Mouse (Mus musculus): ENCODE measurements at regions not wholly inside any gene's neighbourhood (a gene's known extent, or its start where the extent isn't known, plus 50 kb on each side); places are given as distances from the start of the nearest gene placed in this dataset.
"Not testable (repeated sequence)": the region's sequence is repeated elsewhere in the genome, so short reads cannot be mapped to it uniquely, and the experiment has no call there.

DNA sequence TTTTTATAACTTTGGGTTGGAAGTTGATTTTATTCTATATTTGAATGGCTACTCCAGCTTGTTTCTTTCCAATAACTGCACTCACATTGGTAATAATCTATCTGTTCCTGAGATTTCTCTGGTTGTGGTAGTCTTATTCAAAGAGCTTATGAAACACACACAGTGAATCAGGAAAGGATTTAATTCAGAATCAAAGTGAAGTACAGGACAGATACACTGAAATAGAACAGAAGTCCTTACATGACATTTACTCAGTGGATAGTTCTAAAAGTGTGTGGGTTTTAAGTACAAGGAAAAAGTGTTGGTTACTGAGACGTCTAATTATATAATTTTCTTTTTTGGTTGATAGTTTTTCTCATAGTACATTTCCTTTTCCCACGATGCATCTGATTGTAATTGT is 859.7 kb downstream of the Rpia start:
- Histone ChIP-seq H3K36me3 (ENCODE audit: control insufficient read depth, insufficient read depth, low read length) (no peaks in the 10 kb centered on the region), H3K4me1 (ENCODE audit: control insufficient read depth, insufficient read depth, low read length) (no peaks in the 10 kb centered on the region), H3K9ac (ENCODE audit: low read length) (no peak overlapping the region), H3K27me3 (ENCODE audit: control insufficient read depth, insufficient read depth, low read length) (no peaks in the 10 kb centered on the region), H3K9me3 (replicated peaks; ENCODE audit: control insufficient read depth, low read length) (no peaks in the 10 kb centered on the region), H3K4me2 (ENCODE audit: low read depth, low read length) (no peak overlapping the region), H3K27ac (ENCODE audit: low read length) (no peak overlapping the region), H3K4me3 (replicated peaks; ENCODE audit: low read length) (no peak overlapping the region)
- 85% methylated on average over 2 of the region's 2 CpGs for WGBS
- no peak for ATAC-seq (ENCODE audit: insufficient read depth, low FRiP score)

GRCm38 (mm10) chr6:69914781-69915180 is 877.3 kb downstream of the Rpia start:
- WGBS = 68% methylated on average over 4 of the region's 4 CpGs
- H3K4me2 ChIP-seq (ENCODE audit: low read depth, low read length) = no peak overlapping the region
- no peaks in the 10 kb centered on the region for H3K9me3 ChIP-seq (replicated peaks; ENCODE audit: control insufficient read depth, low read length)
- ATAC-seq (ENCODE audit: insufficient read depth, low FRiP score) = no peak
- no peaks in the 10 kb centered on the region for H3K36me3 ChIP-seq (ENCODE audit: control insufficient read depth, insufficient read depth, low read length)
- no peak overlapping the region for H3K4me3 ChIP-seq (replicated peaks; ENCODE audit: low read length)
- H3K27ac ChIP-seq (ENCODE audit: low read length) = no peak overlapping the region
- no peaks in the 10 kb centered on the region for H3K4me1 ChIP-seq (ENCODE audit: control insufficient read depth, insufficient read depth, low read length)
- no peaks in the 10 kb centered on the region for H3K27me3 ChIP-seq (ENCODE audit: control insufficient read depth, insufficient read depth, low read length)
- no peak overlapping the region for H3K9ac ChIP-seq (ENCODE audit: low read length)

DNA sequence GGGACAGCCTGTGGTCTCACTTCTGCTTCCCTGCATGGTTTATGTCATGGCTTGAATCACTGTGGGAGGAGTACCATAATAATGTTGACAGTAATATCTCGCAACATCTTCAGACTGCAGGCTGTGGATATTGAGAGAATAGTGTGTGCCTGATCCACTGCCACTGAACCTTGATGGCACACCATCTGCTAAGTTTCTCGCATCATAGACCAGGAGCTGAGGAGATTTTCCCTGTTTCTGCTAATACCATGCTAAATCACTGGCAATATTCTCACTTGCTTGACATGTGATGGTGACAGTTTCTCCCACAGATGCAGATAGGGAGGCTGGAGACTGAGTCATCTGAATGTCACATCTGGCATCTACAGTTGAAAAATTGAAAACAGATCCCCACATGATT is 912.7 kb downstream of the Rpia start:
- Histone ChIP-seq H3K9me3 (replicated peaks; ENCODE audit: control insufficient read depth, low read length) (no peaks in the 10 kb centered on the region), H3K27me3 (ENCODE audit: control insufficient read depth, insufficient read depth, low read length) (no peaks in the 10 kb centered on the region), H3K4me3 (replicated peaks; ENCODE audit: low read length) (no peak overlapping the region), H3K4me2 (ENCODE audit: low read depth, low read length) (no peak overlapping the region), H3K9ac (ENCODE audit: low read length) (no peak overlapping the region), H3K36me3 (ENCODE audit: control insufficient read depth, insufficient read depth, low read length) (no peaks in the 10 kb centered on the region), H3K27ac (ENCODE audit: low read length) (no peak overlapping the region), H3K4me1 (ENCODE audit: control insufficient read depth, insufficient read depth, low read length) (no peaks in the 10 kb centered on the region)
- 80% methylated on average over 2 of the region's 2 CpGs for WGBS
- no peak for ATAC-seq (ENCODE audit: insufficient read depth, low FRiP score)

- H3K9me3 ChIP-seq (replicated peaks; ENCODE audit: control insufficient read depth, low read length); H3K36me3 ChIP-seq (ENCODE audit: control insufficient read depth, insufficient read depth, low read length); H3K4me2 ChIP-seq (ENCODE audit: low read depth, low read length); H3K4me3 ChIP-seq (replicated peaks; ENCODE audit: low read length); H3K27me3 ChIP-seq (ENCODE audit: control insufficient read depth, insufficient read depth, low read length); H3K9ac ChIP-seq (ENCODE audit: low read length); ATAC-seq (ENCODE audit: insufficient read depth, low FRiP score); H3K4me1 ChIP-seq (ENCODE audit: control insufficient read depth, insufficient read depth, low read length); H3K27ac ChIP-seq (ENCODE audit: low read length): not testable (repeated sequence)
- WGBS = 70% methylated on average over 2 of the region's 2 CpGs
Observed at GRCm38 (mm10) chr6:69858631-69859030, 933.4 kb downstream of the Rpia start.

DNA sequence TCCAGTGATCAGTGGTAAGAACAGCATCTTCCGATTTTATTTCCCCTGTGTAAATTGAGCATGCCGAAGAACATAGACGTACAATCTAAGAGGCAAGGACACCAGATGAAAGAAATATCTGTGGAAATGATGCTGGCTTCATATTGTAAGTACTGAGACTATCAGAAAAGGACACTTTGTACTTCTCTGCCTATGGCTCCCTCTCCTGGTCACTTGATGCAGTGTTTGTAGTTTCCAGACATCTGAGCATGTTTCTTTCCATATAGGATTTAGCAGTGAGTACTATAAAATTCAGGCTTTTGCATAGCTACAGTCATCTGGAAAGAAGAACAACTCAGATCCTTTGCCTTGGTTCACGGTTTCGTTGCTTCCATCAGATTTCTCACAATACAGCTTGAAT is 963.4 kb downstream of the Rpia start:
- not testable (repeated sequence) for H3K9me3 ChIP-seq (replicated peaks; ENCODE audit: control insufficient read depth, low read length); H3K27ac ChIP-seq (ENCODE audit: low read length); H3K27me3 ChIP-seq (ENCODE audit: control insufficient read depth, insufficient read depth, low read length); H3K36me3 ChIP-seq (ENCODE audit: control insufficient read depth, insufficient read depth, low read length); H3K9ac ChIP-seq (ENCODE audit: low read length); ATAC-seq (ENCODE audit: insufficient read depth, low FRiP score); H3K4me3 ChIP-seq (replicated peaks; ENCODE audit: low read length); H3K4me2 ChIP-seq (ENCODE audit: low read depth, low read length); H3K4me1 ChIP-seq (ENCODE audit: control insufficient read depth, insufficient read depth, low read length)
- WGBS = 71% methylated on average over 5 of the region's 5 CpGs

- not testable (repeated sequence) for H3K4me1 ChIP-seq (ENCODE audit: control insufficient read depth, insufficient read depth, low read length); H3K9ac ChIP-seq (ENCODE audit: low read length); H3K9me3 ChIP-seq (replicated peaks; ENCODE audit: control insufficient read depth, low read length); H3K4me2 ChIP-seq (ENCODE audit: low read depth, low read length); H3K4me3 ChIP-seq (replicated peaks; ENCODE audit: low read length); H3K36me3 ChIP-seq (ENCODE audit: control insufficient read depth, insufficient read depth, low read length); ATAC-seq (ENCODE audit: insufficient read depth, low FRiP score); H3K27ac ChIP-seq (ENCODE audit: low read length); H3K27me3 ChIP-seq (ENCODE audit: control insufficient read depth, insufficient read depth, low read length)
Observed at GRCm38 (mm10) chr6:69814972-69815371, 977.1 kb downstream of the Rpia start.

GRCm38 (mm10) chr6:69814373-69814772 is 977.7 kb downstream of the Rpia start:
- not testable (repeated sequence) for H3K4me2 ChIP-seq (ENCODE audit: low read depth, low read length); H3K4me3 ChIP-seq (replicated peaks; ENCODE audit: low read length); ATAC-seq (ENCODE audit: insufficient read depth, low FRiP score); H3K27ac ChIP-seq (ENCODE audit: low read length); H3K27me3 ChIP-seq (ENCODE audit: control insufficient read depth, insufficient read depth, low read length); H3K36me3 ChIP-seq (ENCODE audit: control insufficient read depth, insufficient read depth, low read length); H3K4me1 ChIP-seq (ENCODE audit: control insufficient read depth, insufficient read depth, low read length); H3K9ac ChIP-seq (ENCODE audit: low read length); H3K9me3 ChIP-seq (replicated peaks; ENCODE audit: control insufficient read depth, low read length)
- WGBS = 38% methylated on average over 1 of the region's 1 CpGs

DNA sequence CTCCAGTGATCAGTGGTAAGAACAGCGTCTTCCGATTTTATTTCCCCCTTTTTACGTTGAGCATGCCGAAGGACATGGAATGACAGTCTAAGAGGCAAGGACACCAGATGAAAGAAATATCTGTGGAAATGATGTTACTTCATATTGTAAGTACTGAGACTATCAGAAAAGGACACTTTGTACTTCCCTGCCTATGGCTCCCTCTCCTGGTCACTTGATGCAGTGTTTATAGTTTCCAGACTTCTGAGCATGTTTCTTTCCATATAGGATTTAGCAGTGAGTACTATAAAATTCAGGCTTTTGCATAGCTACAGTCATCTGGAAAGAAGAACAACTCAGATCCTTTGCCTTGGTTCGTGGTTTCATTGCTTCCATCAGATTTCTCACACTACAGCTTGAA is 1011.7 kb downstream of the Rpia start:
- not testable (repeated sequence) for H3K4me2 ChIP-seq (ENCODE audit: low read depth, low read length); H3K4me3 ChIP-seq (replicated peaks; ENCODE audit: low read length); H3K9ac ChIP-seq (ENCODE audit: low read length); H3K9me3 ChIP-seq (replicated peaks; ENCODE audit: control insufficient read depth, low read length); H3K27ac ChIP-seq (ENCODE audit: low read length); H3K4me1 ChIP-seq (ENCODE audit: control insufficient read depth, insufficient read depth, low read length); H3K27me3 ChIP-seq (ENCODE audit: control insufficient read depth, insufficient read depth, low read length); ATAC-seq (ENCODE audit: insufficient read depth, low FRiP score); H3K36me3 ChIP-seq (ENCODE audit: control insufficient read depth, insufficient read depth, low read length)
- WGBS = 66% methylated on average over 5 of the region's 5 CpGs

GRCm38 (mm10) chr6:69777322-69777721 is 1014.7 kb downstream of the Rpia start:
- ATAC-seq (ENCODE audit: insufficient read depth, low FRiP score); H3K27me3 ChIP-seq (ENCODE audit: control insufficient read depth, insufficient read depth, low read length); H3K36me3 ChIP-seq (ENCODE audit: control insufficient read depth, insufficient read depth, low read length); H3K4me2 ChIP-seq (ENCODE audit: low read depth, low read length); H3K9ac ChIP-seq (ENCODE audit: low read length); H3K4me3 ChIP-seq (replicated peaks; ENCODE audit: low read length); H3K4me1 ChIP-seq (ENCODE audit: control insufficient read depth, insufficient read depth, low read length); H3K9me3 ChIP-seq (replicated peaks; ENCODE audit: control insufficient read depth, low read length); H3K27ac ChIP-seq (ENCODE audit: low read length): not testable (repeated sequence)
- WGBS = 67% methylated on average over 1 of the region's 1 CpGs

- Histone ChIP-seq H3K9me3 (replicated peaks; ENCODE audit: control insufficient read depth, low read length) (no peaks in the 10 kb centered on the region), H3K4me3 (replicated peaks; ENCODE audit: low read length) (no peak overlapping the region), H3K4me2 (ENCODE audit: low read depth, low read length) (no peak overlapping the region), H3K9ac (ENCODE audit: low read length) (no peak overlapping the region), H3K27ac (ENCODE audit: low read length) (no peak overlapping the region), H3K27me3 (ENCODE audit: control insufficient read depth, insufficient read depth, low read length) (no peaks in the 10 kb centered on the region), H3K36me3 (ENCODE audit: control insufficient read depth, insufficient read depth, low read length) (no peaks in the 10 kb centered on the region), H3K4me1 (ENCODE audit: control insufficient read depth, insufficient read depth, low read length) (no peaks in the 10 kb centered on the region)
- no peak for ATAC-seq (ENCODE audit: insufficient read depth, low FRiP score)
Observed at GRCm38 (mm10) chr6:69764861-69765260, 1027.2 kb downstream of the Rpia start.

Measured in stomach, embryonic 16.5 days (tissue).